Mouse (Mus musculus): ENCODE data around the gene Atp6v1c2. TPM values are rescaled to one million over a fixed set of nuclear protein-coding genes. Genes with fewer than 3 reads are reported as not detected.

The Atp6v1c2 gene
- polyA plus RNA-seq, 2 experiments: 0.09 to 0.19 TPM

- 73% methylated on average over 16 of the region's 16 CpGs for WGBS
- H3K4me1 ChIP-seq (ENCODE audit: control insufficient read depth, insufficient read depth, low read length): no peaks in the 10 kb centered on the region
- ATAC-seq (ENCODE audit: low FRiP score, low read depth) (no peak), DNase-seq (ENCODE audit: low spot score) (no peak)
- no peak overlapping the region for H3K27ac ChIP-seq (replicated peaks; ENCODE audit: low read depth, low read length)
- no peak for TF ChIP-seq POLR2A (IDR thresholded peaks at IDR 0.05; ENCODE audit: borderline replicate concordance, extremely low read depth, insufficient read depth, insufficient read length)
- no peaks in the 10 kb centered on the region for H3K36me3 ChIP-seq (ENCODE audit: control insufficient read depth, insufficient read depth, low read length)
- H3K27me3 ChIP-seq (ENCODE audit: control insufficient read depth, insufficient read depth, low read length): no peaks in the 10 kb centered on the region
- no peak overlapping the region for H3K9ac ChIP-seq (ENCODE audit: low read depth, low read length, severe bottlenecking)
- H3K4me3 ChIP-seq (replicated peaks; ENCODE audit: low read length): no peak overlapping the region
- H3K9me3 ChIP-seq (ENCODE audit: control insufficient read depth, low read length): no peaks in the 10 kb centered on the region
- H3K4me2 ChIP-seq (replicated peaks; ENCODE audit: low read depth, low read length, severe bottlenecking): no peak overlapping the region
These were observed 18.0 kb downstream of the Atp6v1c2 start for GRCm38 (mm10) chr12:17310852-17311839.

- Histone ChIP-seq H3K27me3 (ENCODE audit: control insufficient read depth, insufficient read depth, low read length) (no peaks in the 10 kb centered on the region), H3K4me2 (replicated peaks; ENCODE audit: low read depth, low read length, severe bottlenecking) (no peak overlapping the region), H3K9me3 (ENCODE audit: control insufficient read depth, low read length) (no peaks in the 10 kb centered on the region), H3K9ac (ENCODE audit: low read depth, low read length, severe bottlenecking) (no peak overlapping the region), H3K4me3 (replicated peaks; ENCODE audit: low read length) (no peak overlapping the region), H3K36me3 (ENCODE audit: control insufficient read depth, insufficient read depth, low read length) (no peaks in the 10 kb centered on the region), H3K27ac (replicated peaks; ENCODE audit: low read depth, low read length) (no peak overlapping the region), H3K4me1 (ENCODE audit: control insufficient read depth, insufficient read depth, low read length) (no peaks in the 10 kb centered on the region)
- ATAC-seq (ENCODE audit: low FRiP score, low read depth): no peak
- DNase-seq (ENCODE audit: low spot score): no peak
- TF ChIP-seq POLR2A (IDR thresholded peaks at IDR 0.05; ENCODE audit: borderline replicate concordance, extremely low read depth, insufficient read depth, insufficient read length): no peak
- 37% methylated on average over 4 of the region's 4 CpGs for WGBS
These were observed 20.9 kb downstream of the Atp6v1c2 start for GRCm38 (mm10) chr12:17308246-17308645.

- no peak for TF ChIP-seq POLR2A (IDR thresholded peaks at IDR 0.05; ENCODE audit: borderline replicate concordance, extremely low read depth, insufficient read depth, insufficient read length)
- Histone ChIP-seq H3K4me1 (ENCODE audit: control insufficient read depth, insufficient read depth, low read length) (no peaks in the 10 kb centered on the region), H3K9ac (ENCODE audit: low read depth, low read length, severe bottlenecking) (no peak overlapping the region), H3K4me3 (replicated peaks; ENCODE audit: low read length) (no peak overlapping the region), H3K36me3 (ENCODE audit: control insufficient read depth, insufficient read depth, low read length) (no peaks in the 10 kb centered on the region), H3K27me3 (ENCODE audit: control insufficient read depth, insufficient read depth, low read length) (no peaks in the 10 kb centered on the region), H3K27ac (replicated peaks; ENCODE audit: low read depth, low read length) (no peak overlapping the region), H3K9me3 (ENCODE audit: control insufficient read depth, low read length) (no peaks in the 10 kb centered on the region), H3K4me2 (replicated peaks; ENCODE audit: low read depth, low read length, severe bottlenecking) (no peak overlapping the region)
- ATAC-seq (ENCODE audit: low FRiP score, low read depth) (no peak), DNase-seq (ENCODE audit: low spot score) (no peak)
- 92% methylated on average over 7 of the region's 7 CpGs for WGBS
These were observed 23.7 kb downstream of the Atp6v1c2 start for GRCm38 (mm10) chr12:17305445-17305844.

- H3K9me3 ChIP-seq (ENCODE audit: control insufficient read depth, low read length): no peaks in the 10 kb centered on the region
- H3K27ac ChIP-seq (replicated peaks; ENCODE audit: low read depth, low read length): no peak overlapping the region
- H3K9ac ChIP-seq (ENCODE audit: low read depth, low read length, severe bottlenecking): no peak overlapping the region
- H3K27me3 ChIP-seq (ENCODE audit: control insufficient read depth, insufficient read depth, low read length): no peaks in the 10 kb centered on the region
- no peaks in the 10 kb centered on the region for H3K36me3 ChIP-seq (ENCODE audit: control insufficient read depth, insufficient read depth, low read length)
- 89% methylated on average over 1 of the region's 1 CpGs for WGBS
- DNase-seq (ENCODE audit: low spot score) (no peak), ATAC-seq (ENCODE audit: low FRiP score, low read depth) (no peak)
- no peak overlapping the region for H3K4me2 ChIP-seq (replicated peaks; ENCODE audit: low read depth, low read length, severe bottlenecking)
- H3K4me3 ChIP-seq (replicated peaks; ENCODE audit: low read length): no peak overlapping the region
- TF ChIP-seq POLR2A (IDR thresholded peaks at IDR 0.05; ENCODE audit: borderline replicate concordance, extremely low read depth, insufficient read depth, insufficient read length): no peak
- no peaks in the 10 kb centered on the region for H3K4me1 ChIP-seq (ENCODE audit: control insufficient read depth, insufficient read depth, low read length)
These were observed 29.3 kb downstream of the Atp6v1c2 start for GRCm38 (mm10) chr12:17299902-17300301.

GRCm38 (mm10) chr12:17296899-17297298, 32.3 kb downstream of the Atp6v1c2 start:
- Histone ChIP-seq H3K4me2 (replicated peaks; ENCODE audit: low read depth, low read length, severe bottlenecking) (no peak overlapping the region), H3K4me1 (ENCODE audit: control insufficient read depth, insufficient read depth, low read length) (no peaks in the 10 kb centered on the region), H3K27me3 (ENCODE audit: control insufficient read depth, insufficient read depth, low read length) (no peaks in the 10 kb centered on the region), H3K4me3 (replicated peaks; ENCODE audit: low read length) (no peak overlapping the region), H3K27ac (replicated peaks; ENCODE audit: low read depth, low read length) (no peak overlapping the region), H3K9me3 (ENCODE audit: control insufficient read depth, low read length) (no peaks in the 10 kb centered on the region), H3K9ac (ENCODE audit: low read depth, low read length, severe bottlenecking) (no peak overlapping the region), H3K36me3 (ENCODE audit: control insufficient read depth, insufficient read depth, low read length) (no peaks in the 10 kb centered on the region)
- TF ChIP-seq POLR2A (IDR thresholded peaks at IDR 0.05; ENCODE audit: borderline replicate concordance, extremely low read depth, insufficient read depth, insufficient read length): no peak
- 67% methylated on average over 2 of the region's 2 CpGs for WGBS
- DNase-seq (ENCODE audit: low spot score) (no peak), ATAC-seq (ENCODE audit: low FRiP score, low read depth) (no peak)
